Comparison of ENCODE assay signal across 31 mouse cellular contexts in genomic region chr13:113252580-113252979, GRCm38 (mm10). TPM values are rescaled to one million over a fixed set of nuclear protein-coding genes. Genes with fewer than 3 reads are reported as not detected.
"Had no signal": no experiment of that assay in that cellular context is flagged by ENCODE, and none has a peak within 500 bp of the region (broad histone marks: within the 10 kb centered on the region; RNA-seq: fewer than 3 reads in every experiment).

No protein-coding gene starts in this region.

RNA-seq across cellular contexts. Expression of gene Gzmk, which starts 26.9 kb away (rescaled TPM):
- total RNA-seq: gastrocnemius, adult 2 months; gastrocnemius, postnatal 10 days; gastrocnemius, postnatal 25 days; gastrocnemius, postnatal 4 days; granulocyte monocyte progenitor cell, adult 5-6 weeks; heart, adult 18-20 months; heart, adult 8-10 months; heart, postnatal 14 days; heart, postnatal 36 days; hematopoietic stem cell, adult 5-6 weeks; hindbrain, postnatal 0 days; layer of hippocampus, postnatal 14 days; left cerebral cortex, postnatal 25 days; left cerebral cortex, postnatal 4 days; liver, adult 2 months had no signal
- polyA plus RNA-seq: heart, embryonic 11.5 days; heart, embryonic 13.5 days; heart, embryonic 15.5 days; heart, postnatal 0 days; hindbrain, embryonic 11.5 days; hindbrain, embryonic 13.5 days; hindbrain, postnatal 0 days; intestine, embryonic 14.5 days; intestine, embryonic 16.5 days; kidney, adult 2 months; kidney, embryonic 15.5 days; kidney, postnatal 0 days; limb, embryonic 11.5 days; limb, embryonic 13.5 days; limb, embryonic 15.5 days; liver, adult 2 months had no signal

RNA-seq across cellular contexts. Expression of gene BC067074, which starts 40.4 kb away (rescaled TPM):
- total RNA-seq: granulocyte monocyte progenitor cell, adult 5-6 weeks had no signal
- polyA plus RNA-seq: liver, adult 2 months had no signal

RNA-seq across cellular contexts. Expression of gene Esm1, which starts 43.1 kb away (rescaled TPM):
- total RNA-seq: granulocyte monocyte progenitor cell, adult 5-6 weeks; layer of hippocampus, adult 18-20 months; layer of hippocampus, postnatal 36 days had no signal
